Mouse (Mus musculus): ENCODE data around the gene Nrxn1. TPM values are rescaled to one million over a fixed set of nuclear protein-coding genes. Genes with fewer than 3 reads are reported as not detected.

Nrxn1 gene
- polyA plus RNA-seq, 1 experiment from 2014 or later: 161 TPM

- WGBS: 54% methylated on average over 2 of the region's 2 CpGs
- Histone ChIP-seq H3K9ac (replicated peaks) (no peak overlapping the region), H3K27me3 (no peaks in the 10 kb centered on the region), H3K27ac (replicated peaks) (no peak overlapping the region), H3K4me1 (peaks cover 3% of the 10 kb centered on the region; the same call in 1 of the 2 replicates), H3K4me3 (no peak overlapping the region), H3K9me3 (no peaks in the 10 kb centered on the region), H3K36me3 (no peaks in the 10 kb centered on the region), H3K4me2 (replicated peaks) (no peak overlapping the region)
- no peak for ATAC-seq (replicated peaks)
These were observed 708.0 kb downstream of the Nrxn1 start for GRCm38 (mm10) chr17:90384856-90385255.

- H3K27ac ChIP-seq (replicated peaks): no peak overlapping the region
- H3K4me2 ChIP-seq (replicated peaks): no peak overlapping the region
- no peaks in the 10 kb centered on the region for H3K9me3 ChIP-seq
- ATAC-seq (replicated peaks): no peak
- H3K4me3 ChIP-seq: no peak overlapping the region
- no peaks in the 10 kb centered on the region for H3K36me3 ChIP-seq
- no peak overlapping the region for H3K9ac ChIP-seq (replicated peaks)
- WGBS: 66% methylated on average over 5 of the region's 5 CpGs
- H3K4me1 ChIP-seq: peaks cover 3% of the 10 kb centered on the region; the same call in 1 of the 2 replicates
- no peaks in the 10 kb centered on the region for H3K27me3 ChIP-seq
These were observed 710.1 kb downstream of the Nrxn1 start for GRCm38 (mm10) chr17:90382496-90383443.

- H3K9me3 ChIP-seq: no peaks in the 10 kb centered on the region
- WGBS: 54% methylated on average over 2 of the region's 2 CpGs
- no peak overlapping the region for H3K27ac ChIP-seq (replicated peaks)
- H3K27me3 ChIP-seq: no peaks in the 10 kb centered on the region
- 0 out of 2 replicates have a peak, but pooled peaks cover 3% of the 10 kb centered on the region for H3K4me1 ChIP-seq
- peak; percentile 55 for ATAC-seq (replicated peaks)
- no peaks in the 10 kb centered on the region for H3K36me3 ChIP-seq
- H3K9ac ChIP-seq (replicated peaks): no peak overlapping the region
- H3K4me3 ChIP-seq: no peak overlapping the region
- no peak overlapping the region for H3K4me2 ChIP-seq (replicated peaks)
These were observed 716.3 kb downstream of the Nrxn1 start for GRCm38 (mm10) chr17:90376533-90376932.

GRCm38 (mm10) chr17:90362169-90362568, 730.7 kb downstream of the Nrxn1 start:
- H3K9ac ChIP-seq (replicated peaks): no peak overlapping the region
- H3K27me3 ChIP-seq: no peaks in the 10 kb centered on the region
- WGBS: 86% methylated on average over 4 of the region's 4 CpGs
- no peaks in the 10 kb centered on the region for H3K4me1 ChIP-seq
- ATAC-seq (replicated peaks): no peak
- no peak overlapping the region for H3K4me3 ChIP-seq
- H3K4me2 ChIP-seq (replicated peaks): no peak overlapping the region
- no peaks in the 10 kb centered on the region for H3K9me3 ChIP-seq
- no peaks in the 10 kb centered on the region for H3K36me3 ChIP-seq
- H3K27ac ChIP-seq (replicated peaks): no peak overlapping the region

GRCm38 (mm10) chr17:90349385-90350095, 743.3 kb downstream of the Nrxn1 start:
- H3K4me1 ChIP-seq: peaks cover 32% of the 10 kb centered on the region
- H3K9me3 ChIP-seq: no peaks in the 10 kb centered on the region
- H3K27ac ChIP-seq (replicated peaks): peak overlapping the region; percentile 70
- peak; percentile 89 for ATAC-seq (replicated peaks)
- WGBS: 46% methylated on average over 5 of the region's 5 CpGs
- H3K4me3 ChIP-seq: no peak overlapping the region
- H3K9ac ChIP-seq (replicated peaks): no peak overlapping the region
- H3K27me3 ChIP-seq: no peaks in the 10 kb centered on the region
- no peak overlapping the region for H3K4me2 ChIP-seq (replicated peaks)
- H3K36me3 ChIP-seq: no peaks in the 10 kb centered on the region

- no peaks in the 10 kb centered on the region for H3K36me3 ChIP-seq
- no peak overlapping the region for H3K4me2 ChIP-seq (replicated peaks)
- no peaks in the 10 kb centered on the region for H3K27me3 ChIP-seq
- H3K4me1 ChIP-seq: peaks cover 38% of the 10 kb centered on the region
- no peaks in the 10 kb centered on the region for H3K9me3 ChIP-seq
- peak; percentile 68 for ATAC-seq (replicated peaks)
- no peak overlapping the region for H3K9ac ChIP-seq (replicated peaks)
- H3K4me3 ChIP-seq: no peak overlapping the region
- H3K27ac ChIP-seq (replicated peaks): peak overlapping the region; percentile 74
- 44% methylated on average over 3 of the region's 3 CpGs for WGBS
These were observed 746.0 kb downstream of the Nrxn1 start for GRCm38 (mm10) chr17:90346735-90347475.

- H3K4me1 ChIP-seq: no peaks in the 10 kb centered on the region
- no peak for ATAC-seq (replicated peaks)
- H3K9ac ChIP-seq (replicated peaks): no peak overlapping the region
- H3K4me2 ChIP-seq (replicated peaks): no peak overlapping the region
- H3K27me3 ChIP-seq: no peaks in the 10 kb centered on the region
- no peak overlapping the region for H3K27ac ChIP-seq (replicated peaks)
- H3K36me3 ChIP-seq: no peaks in the 10 kb centered on the region
- no peaks in the 10 kb centered on the region for H3K9me3 ChIP-seq
- H3K4me3 ChIP-seq: no peak overlapping the region
- 75% methylated on average over 1 of the region's 1 CpGs for WGBS
These were observed 759.4 kb downstream of the Nrxn1 start for GRCm38 (mm10) chr17:90333445-90333844.

GRCm38 (mm10) chr17:90323674-90324073, 769.2 kb downstream of the Nrxn1 start:
- Histone ChIP-seq H3K36me3 (no peaks in the 10 kb centered on the region), H3K27me3 (no peaks in the 10 kb centered on the region), H3K4me1 (no peaks in the 10 kb centered on the region), H3K4me2 (replicated peaks) (no peak overlapping the region), H3K4me3 (no peak overlapping the region), H3K9me3 (no peaks in the 10 kb centered on the region), H3K9ac (replicated peaks) (no peak overlapping the region), H3K27ac (replicated peaks) (no peak overlapping the region)
- 92% methylated on average over 6 of the region's 6 CpGs for WGBS
- ATAC-seq (replicated peaks): no peak

- Histone ChIP-seq H3K27me3 (no peaks in the 10 kb centered on the region), H3K4me2 (replicated peaks) (no peak overlapping the region), H3K9ac (replicated peaks) (no peak overlapping the region), H3K4me1 (no peaks in the 10 kb centered on the region), H3K9me3 (no peaks in the 10 kb centered on the region), H3K27ac (replicated peaks) (no peak overlapping the region), H3K36me3 (no peaks in the 10 kb centered on the region), H3K4me3 (no peak overlapping the region)
- 0 out of 2 replicates have a peak, but pooled peaks have one; percentile 38 for ATAC-seq (replicated peaks)
- 68% methylated on average over 4 of the region's 4 CpGs for WGBS
These were observed 820.6 kb downstream of the Nrxn1 start for GRCm38 (mm10) chr17:90272225-90272624.

- Histone ChIP-seq H3K4me2 (replicated peaks) (no peak overlapping the region), H3K27ac (replicated peaks) (no peak overlapping the region), H3K9ac (replicated peaks) (no peak overlapping the region), H3K9me3 (no peaks in the 10 kb centered on the region), H3K36me3 (no peaks in the 10 kb centered on the region), H3K4me1 (no peaks in the 10 kb centered on the region), H3K4me3 (no peak overlapping the region), H3K27me3 (no peaks in the 10 kb centered on the region)
- ATAC-seq (replicated peaks): no peak
- 15% methylated on average over 4 of the region's 4 CpGs for WGBS
These were observed 821.7 kb downstream of the Nrxn1 start for GRCm38 (mm10) chr17:90271165-90271564.

GRCm38 (mm10) chr17:90269143-90269542, 823.7 kb downstream of the Nrxn1 start:
- Histone ChIP-seq H3K4me3 (no peak overlapping the region), H3K9ac (replicated peaks) (no peak overlapping the region), H3K36me3 (no peaks in the 10 kb centered on the region), H3K4me2 (replicated peaks) (no peak overlapping the region), H3K27me3 (no peaks in the 10 kb centered on the region), H3K9me3 (no peaks in the 10 kb centered on the region), H3K4me1 (no peaks in the 10 kb centered on the region), H3K27ac (replicated peaks) (no peak overlapping the region)
- no peak for ATAC-seq (replicated peaks)
- WGBS: 72% methylated on average over 2 of the region's 2 CpGs

All from forebrain, embryonic 15.5 days (tissue).